Mouse (Mus musculus): ENCODE results near the gene Hoxd12. TPM values are rescaled to one million over a fixed set of nuclear protein-coding genes. Genes with fewer than 3 reads are reported as not detected.

Gene Hoxd12
- polyA plus RNA-seq, 1 experiment = not detected

DNA sequence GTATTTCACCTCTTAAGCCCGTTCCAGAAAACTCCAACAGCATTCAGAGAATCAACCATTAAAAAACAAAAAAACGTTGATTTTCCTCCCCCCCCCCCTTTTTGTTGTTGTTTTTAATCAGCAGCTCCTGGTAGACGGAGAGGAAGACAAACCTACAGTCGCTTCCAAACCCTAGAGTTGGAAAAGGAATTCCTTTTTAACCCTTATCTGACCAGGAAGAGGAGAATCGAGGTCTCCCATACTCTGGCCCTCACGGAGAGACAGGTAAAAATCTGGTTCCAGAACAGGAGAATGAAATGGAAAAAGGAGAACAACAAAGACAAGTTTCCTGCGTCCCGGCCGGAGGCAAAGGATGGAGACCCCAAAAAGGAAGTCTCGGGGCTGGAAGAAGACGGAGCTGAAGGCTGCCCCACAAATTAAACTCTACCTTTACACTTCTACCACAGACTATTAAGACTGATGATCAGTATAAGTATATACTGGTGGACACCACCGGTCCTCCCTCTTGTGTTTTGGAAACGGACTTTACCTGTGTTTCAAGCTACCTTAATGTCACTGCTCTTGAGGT lies 31.7 kb downstream of the Hoxd12 start:
- Histone ChIP-seq H3K4me1 (ENCODE audit: control insufficient read depth, insufficient read depth, low read length) (no peaks in the 10 kb centered on the region), H3K4me3 (ENCODE audit: insufficient read depth, low read length) (no peak overlapping the region), H3K27ac (ENCODE audit: insufficient read depth, low read length) (no peak overlapping the region)
- TF ChIP-seq CTCF (IDR thresholded peaks at IDR 0.05; ENCODE audit: extremely low read depth, insufficient read depth, low read length) = no peak
- no peak for TF ChIP-seq POLR2A (IDR thresholded peaks at IDR 0.05; ENCODE audit: extremely low read depth, insufficient read depth, low read length)

DNA sequence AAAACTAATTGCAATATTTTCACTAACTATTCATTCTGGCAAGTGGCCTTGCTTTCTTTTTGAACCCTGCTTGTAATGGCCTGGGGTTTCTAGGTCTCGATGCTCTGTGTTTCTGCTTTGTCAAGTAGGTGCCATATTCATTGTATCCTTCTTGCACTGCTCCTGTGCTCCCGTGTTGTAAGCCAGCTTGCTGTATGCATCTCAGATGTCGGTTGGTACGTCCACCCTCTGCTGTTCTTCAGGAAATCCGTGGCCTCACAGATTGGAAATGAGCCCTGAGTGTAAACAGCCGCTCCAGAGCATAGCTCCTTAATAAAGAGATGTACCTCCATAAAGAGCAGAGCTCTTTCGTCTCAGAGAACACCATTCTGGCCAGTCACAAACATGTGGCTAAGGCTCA lies 32.8 kb downstream of the Hoxd12 start:
- H3K4me1 ChIP-seq (ENCODE audit: control insufficient read depth, insufficient read depth, low read length) = no peaks in the 10 kb centered on the region
- TF ChIP-seq CTCF (IDR thresholded peaks at IDR 0.05; ENCODE audit: extremely low read depth, insufficient read depth, low read length) = no peak
- no peak for TF ChIP-seq POLR2A (IDR thresholded peaks at IDR 0.05; ENCODE audit: extremely low read depth, insufficient read depth, low read length)
- no peak overlapping the region for H3K27ac ChIP-seq (ENCODE audit: insufficient read depth, low read length)
- no peak overlapping the region for H3K4me3 ChIP-seq (ENCODE audit: insufficient read depth, low read length)

DNA sequence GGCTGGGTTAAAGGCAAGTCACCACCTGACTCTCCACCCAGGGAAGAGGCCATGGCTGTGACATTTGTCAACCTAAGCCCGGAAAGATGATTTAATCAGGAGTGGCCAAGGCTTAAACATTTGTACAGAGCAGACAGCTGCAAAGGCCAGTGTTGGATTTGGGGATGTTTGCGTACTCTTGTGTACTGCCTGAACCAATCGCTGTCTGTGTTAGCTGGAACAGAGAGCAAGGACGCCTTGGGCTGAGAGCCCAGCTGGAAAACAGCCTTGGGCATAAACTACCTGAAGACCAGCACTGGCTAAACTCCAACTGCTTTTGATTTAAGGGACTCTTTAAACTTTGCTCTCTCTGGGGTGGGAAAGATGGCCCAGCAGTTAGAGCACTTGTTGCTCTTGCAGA lies 33.9 kb downstream of the Hoxd12 start:
- TF ChIP-seq CTCF (IDR thresholded peaks at IDR 0.05; ENCODE audit: extremely low read depth, insufficient read depth, low read length) (no peak), POLR2A (IDR thresholded peaks at IDR 0.05; ENCODE audit: extremely low read depth, insufficient read depth, low read length) (no peak)
- Histone ChIP-seq H3K27ac (ENCODE audit: insufficient read depth, low read length) (no peak overlapping the region), H3K4me1 (ENCODE audit: control insufficient read depth, insufficient read depth, low read length) (no peaks in the 10 kb centered on the region), H3K4me3 (ENCODE audit: insufficient read depth, low read length) (no peak overlapping the region)

DNA sequence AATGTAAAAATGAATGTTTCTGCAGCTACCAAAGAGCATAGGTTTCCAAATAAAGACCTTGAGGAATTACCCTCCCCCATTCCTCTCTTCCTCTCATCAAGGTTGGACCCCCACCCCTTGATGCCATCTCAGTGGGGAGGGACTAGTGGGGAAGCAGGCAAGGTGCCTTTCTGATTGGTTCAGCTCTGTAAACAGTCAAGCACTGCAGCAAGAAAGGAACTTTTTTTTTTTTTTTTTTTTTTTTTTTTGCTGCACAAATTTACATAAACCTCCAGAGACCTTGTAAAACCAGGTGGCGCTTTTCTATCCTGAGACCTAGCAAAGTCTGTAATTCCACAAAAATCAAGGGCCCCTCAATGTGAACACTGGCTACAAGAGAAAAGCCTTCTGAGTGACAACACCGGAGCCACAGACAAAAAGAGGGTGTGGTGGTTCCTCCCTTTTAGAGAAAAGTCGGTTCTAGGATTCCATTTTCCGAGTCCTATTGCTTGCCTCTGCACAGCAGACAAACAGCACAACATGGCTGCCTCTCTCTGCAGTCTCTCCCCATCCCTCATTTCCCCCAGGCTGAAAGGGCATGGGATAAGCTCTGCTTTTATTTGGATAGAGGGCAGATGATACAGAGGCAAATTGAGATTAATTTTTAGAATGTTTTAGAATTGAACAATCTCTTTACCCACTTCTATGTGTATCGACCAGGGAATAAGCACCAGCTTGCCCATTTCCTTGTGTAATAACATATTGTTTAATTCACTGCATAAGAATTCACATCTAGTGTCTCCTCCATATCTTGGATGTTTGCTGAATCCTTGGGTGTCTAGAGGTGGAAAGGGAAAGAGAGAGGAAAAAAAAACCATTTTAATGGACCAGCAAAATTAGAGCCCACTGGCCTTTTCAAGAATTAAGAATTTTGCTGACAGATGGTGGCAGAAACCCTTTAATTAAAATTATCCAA lies 34.9 kb downstream of the Hoxd12 start:
- no peak for TF ChIP-seq POLR2A (IDR thresholded peaks at IDR 0.05; ENCODE audit: extremely low read depth, insufficient read depth, low read length)
- Histone ChIP-seq H3K4me1 (ENCODE audit: control insufficient read depth, insufficient read depth, low read length) (no peaks in the 10 kb centered on the region), H3K4me3 (ENCODE audit: insufficient read depth, low read length) (no peak overlapping the region), H3K27ac (ENCODE audit: insufficient read depth, low read length) (no peak overlapping the region)

DNA sequence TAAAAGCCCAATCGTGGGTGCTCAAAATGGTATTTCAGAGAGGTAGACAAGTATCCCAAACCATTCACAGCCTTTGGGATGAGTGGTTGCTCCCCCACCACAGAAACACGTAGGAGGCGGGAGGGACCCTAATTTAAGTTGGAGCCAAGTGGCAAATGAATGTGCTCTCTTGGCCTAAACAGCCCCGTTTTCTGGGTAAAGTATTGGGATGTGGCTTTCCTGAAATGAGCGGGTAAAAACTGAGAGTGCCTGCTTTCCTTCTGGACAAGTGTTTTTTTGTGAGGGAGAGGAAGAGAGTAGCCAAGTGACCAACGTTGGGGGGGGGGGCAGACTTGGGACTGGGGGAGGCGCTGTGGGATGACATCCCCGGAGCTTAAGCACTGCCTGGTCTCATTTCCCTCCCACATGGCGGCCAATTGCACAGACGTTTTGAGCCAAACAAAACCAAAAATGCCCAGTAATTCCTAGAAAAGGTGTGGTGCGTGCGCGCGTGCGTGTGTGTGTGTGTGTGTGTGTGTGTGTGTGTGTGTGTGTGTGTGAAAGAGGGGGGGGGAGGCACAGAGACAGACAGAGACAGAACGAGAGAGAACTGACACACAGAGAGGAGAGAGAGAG lies 36.2 kb downstream of the Hoxd12 start:
- Histone ChIP-seq H3K4me3 (ENCODE audit: insufficient read depth, low read length) (no peak overlapping the region), H3K27ac (ENCODE audit: insufficient read depth, low read length) (no peak overlapping the region), H3K4me1 (ENCODE audit: control insufficient read depth, insufficient read depth, low read length) (no peaks in the 10 kb centered on the region)
- no peak for TF ChIP-seq POLR2A (IDR thresholded peaks at IDR 0.05; ENCODE audit: extremely low read depth, insufficient read depth, low read length)
- TF ChIP-seq CTCF (IDR thresholded peaks at IDR 0.05; ENCODE audit: extremely low read depth, insufficient read depth, low read length) = no peak

DNA sequence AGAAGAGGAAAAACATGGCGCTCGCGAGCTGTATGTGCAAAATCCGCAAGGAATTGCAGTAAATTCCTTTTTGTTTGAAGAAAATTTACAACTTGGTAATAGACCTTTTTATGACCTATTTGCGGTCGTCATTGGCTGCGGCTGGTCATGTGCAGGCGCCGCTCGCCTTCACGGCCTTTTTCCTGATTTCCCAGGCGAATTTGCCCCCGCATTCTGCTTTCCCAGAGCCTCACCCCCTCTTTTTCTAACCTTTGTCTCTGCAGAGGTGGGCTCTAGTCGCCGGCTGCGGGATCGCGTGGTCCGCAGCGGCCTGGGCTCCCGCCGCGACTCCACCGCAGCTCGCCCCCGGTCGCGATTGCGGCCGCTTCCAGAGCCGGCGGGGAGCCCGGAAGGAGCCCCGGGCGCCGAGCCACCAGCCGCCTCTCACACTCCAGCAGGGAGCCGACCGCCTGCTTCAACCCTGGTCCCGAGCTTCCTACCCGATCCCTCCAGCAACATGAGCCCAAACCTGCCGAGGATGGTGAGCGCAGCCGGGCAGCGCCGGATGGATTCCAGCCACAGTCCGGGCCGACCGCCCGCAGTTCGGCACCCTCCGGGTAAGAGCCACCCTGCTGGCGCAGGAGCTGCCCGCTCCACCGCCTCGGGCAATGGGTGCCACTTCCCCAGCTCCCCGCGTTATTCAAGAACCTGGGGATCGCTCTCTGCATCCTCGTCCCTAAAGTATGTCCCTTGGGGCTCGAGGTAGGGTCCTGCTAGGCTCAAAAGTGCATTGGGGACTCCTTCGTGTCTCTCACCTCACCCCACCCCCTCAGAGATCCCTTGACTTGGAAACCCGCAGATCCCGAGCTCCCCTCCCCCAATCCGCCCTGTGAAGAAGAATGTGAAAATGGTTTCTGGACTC lies 37.2 kb downstream of the Hoxd12 start, which contains the start of the genes Hoxd3 and Hoxd4:
Gene Hoxd3, plus strand, starts transcription at position 207 of the 901 bp plus-strand sequence.
Gene Hoxd4, plus strand, starts transcription at position 209 of the 901 bp plus-strand sequence.
- Histone ChIP-seq H3K4me1 (ENCODE audit: control insufficient read depth, insufficient read depth, low read length) (no peaks in the 10 kb centered on the region), H3K4me3 (ENCODE audit: insufficient read depth, low read length) (no peak within 1 kb of the TSS), H3K27ac (ENCODE audit: insufficient read depth, low read length) (no peak within 1 kb of the TSS)
- TF ChIP-seq CTCF (IDR thresholded peaks at IDR 0.05; ENCODE audit: extremely low read depth, insufficient read depth, low read length) (no peak), POLR2A (IDR thresholded peaks at IDR 0.05; ENCODE audit: extremely low read depth, insufficient read depth, low read length) (no peak)

DNA sequence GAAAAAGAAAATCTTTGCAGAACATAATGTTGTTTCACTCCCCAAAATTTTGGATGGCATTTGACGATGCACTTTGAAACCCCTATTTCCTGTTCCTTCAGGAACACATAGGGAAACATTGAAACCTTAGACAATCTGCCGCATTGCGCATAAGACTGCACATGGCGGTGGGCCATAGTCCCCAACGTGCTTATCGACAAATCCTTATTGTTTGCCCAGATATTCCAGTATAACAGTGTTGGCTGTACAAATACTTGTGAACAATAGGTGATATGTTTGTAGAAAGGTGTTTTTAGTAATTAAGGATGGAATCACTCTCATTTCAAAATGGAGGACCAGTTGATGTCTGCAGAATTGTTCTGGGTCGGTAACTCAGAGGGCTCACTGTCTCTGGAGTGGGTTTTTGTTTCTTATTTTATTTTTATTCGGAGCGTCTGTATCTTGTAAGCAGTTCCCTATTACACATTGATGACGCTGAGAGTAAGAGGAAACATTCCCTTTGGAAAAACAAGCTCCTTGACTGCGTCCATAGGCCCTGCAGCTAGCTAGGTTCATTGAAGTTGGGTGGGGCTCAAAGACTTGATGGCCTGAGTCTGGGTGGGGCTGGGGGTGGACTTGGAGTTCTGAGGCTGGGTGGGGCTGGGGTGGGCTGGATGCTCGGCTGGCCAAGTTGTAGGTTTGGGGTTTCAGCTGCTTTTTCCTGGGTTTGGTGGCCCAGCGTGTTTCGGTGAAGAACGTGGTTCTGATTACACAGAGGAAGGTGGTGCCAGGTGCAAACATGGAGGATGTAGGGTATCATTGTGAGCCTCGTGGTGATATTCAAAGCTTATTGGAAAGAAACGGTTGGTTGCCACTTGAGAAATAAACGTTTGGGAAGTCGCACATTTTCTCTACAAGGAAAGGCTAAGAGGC lies 38.7 kb downstream of the Hoxd12 start:
- H3K4me3 ChIP-seq (ENCODE audit: insufficient read depth, low read length) = no peak overlapping the region
- H3K4me1 ChIP-seq (ENCODE audit: control insufficient read depth, insufficient read depth, low read length) = no peaks in the 10 kb centered on the region
- TF ChIP-seq POLR2A (IDR thresholded peaks at IDR 0.05; ENCODE audit: extremely low read depth, insufficient read depth, low read length) = no peak
- no peak for TF ChIP-seq CTCF (IDR thresholded peaks at IDR 0.05; ENCODE audit: extremely low read depth, insufficient read depth, low read length)
- H3K27ac ChIP-seq (ENCODE audit: insufficient read depth, low read length) = no peak overlapping the region

DNA sequence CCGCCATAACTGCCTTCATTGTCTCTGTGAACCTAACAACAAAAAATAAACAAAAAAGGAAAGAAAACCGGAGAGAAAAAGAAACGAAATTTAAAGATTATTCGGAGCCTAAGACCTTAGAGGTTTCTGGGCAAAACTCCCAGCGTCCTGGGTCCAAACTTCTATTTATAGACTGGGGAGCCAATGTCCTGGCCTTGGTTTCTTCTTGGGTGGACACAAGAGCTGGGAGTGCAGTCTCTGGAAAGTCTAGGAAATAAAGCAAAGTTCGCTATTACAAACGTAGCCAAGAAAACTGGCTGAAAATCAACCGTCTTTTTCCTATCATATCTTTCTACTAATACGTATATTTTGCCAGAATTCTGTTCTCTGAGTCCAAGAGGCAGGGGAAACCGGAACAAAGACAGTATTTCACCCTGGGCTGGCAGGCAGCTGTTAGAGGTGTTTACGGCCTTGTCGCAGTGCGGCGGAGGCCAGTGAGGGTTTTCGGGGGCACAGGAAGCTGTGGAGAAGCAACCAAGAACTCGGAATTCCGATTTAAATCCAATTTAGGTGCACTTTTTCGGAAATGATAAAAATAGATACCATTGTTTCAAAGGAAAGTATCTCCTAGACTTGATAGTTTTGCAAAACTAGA lies 39.5 kb downstream of the Hoxd12 start:
- H3K4me1 ChIP-seq (ENCODE audit: control insufficient read depth, insufficient read depth, low read length) = no peaks in the 10 kb centered on the region
- TF ChIP-seq CTCF (IDR thresholded peaks at IDR 0.05; ENCODE audit: extremely low read depth, insufficient read depth, low read length) = no peak
- TF ChIP-seq POLR2A (IDR thresholded peaks at IDR 0.05; ENCODE audit: extremely low read depth, insufficient read depth, low read length) = no peak
- H3K4me3 ChIP-seq (ENCODE audit: insufficient read depth, low read length) = no peak overlapping the region
- no peak overlapping the region for H3K27ac ChIP-seq (ENCODE audit: insufficient read depth, low read length)

Measured in cortical plate, adult 2 months (tissue).